Mouse (Mus musculus): ENCODE data around the gene Megf11. TPM values are rescaled to one million over a fixed set of nuclear protein-coding genes. Genes with fewer than 3 reads are reported as not detected.

Gene Megf11
- total RNA-seq, 2 experiments from 2014 or later: 0.31 to 0.35 TPM

- no peak for DNase-seq
- intact Hi-C loops (cut with DNase I): no loop called here
Observed at GRCm38 (mm10) chr9:64507207-64507517, 121.7 kb downstream of the Megf11 start.

DNA sequence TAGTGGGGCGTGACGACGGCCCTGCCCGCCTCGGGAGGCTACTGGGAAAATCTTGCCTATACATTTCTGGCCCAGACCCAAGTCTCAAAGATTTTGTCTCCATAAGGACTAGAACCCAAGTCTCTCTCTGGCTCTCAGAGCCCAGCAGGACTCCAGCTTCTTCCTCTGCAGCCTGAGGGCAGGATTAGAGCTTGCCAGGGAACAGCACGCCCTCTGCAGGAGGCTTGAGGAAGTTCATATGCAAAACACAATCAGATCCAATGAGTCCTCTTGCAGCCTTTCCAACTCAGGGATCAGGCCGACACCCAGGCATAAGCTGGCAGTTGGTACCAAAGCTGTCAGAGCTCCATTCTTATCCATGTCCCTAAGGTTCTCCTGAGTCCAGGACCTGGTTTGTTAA is 122.6 kb downstream of the Megf11 start:
- no peak for DNase-seq
- intact Hi-C loops (cut with DNase I): no loop called here

- intact Hi-C loops (cut with DNase I): no loop called here
- no peak for DNase-seq
Observed at GRCm38 (mm10) chr9:64514826-64515225, 129.4 kb downstream of the Megf11 start.

GRCm38 (mm10) chr9:64519921-64520746 is 134.7 kb downstream of the Megf11 start:
- intact Hi-C loops (cut with DNase I): no loop called here

DNA sequence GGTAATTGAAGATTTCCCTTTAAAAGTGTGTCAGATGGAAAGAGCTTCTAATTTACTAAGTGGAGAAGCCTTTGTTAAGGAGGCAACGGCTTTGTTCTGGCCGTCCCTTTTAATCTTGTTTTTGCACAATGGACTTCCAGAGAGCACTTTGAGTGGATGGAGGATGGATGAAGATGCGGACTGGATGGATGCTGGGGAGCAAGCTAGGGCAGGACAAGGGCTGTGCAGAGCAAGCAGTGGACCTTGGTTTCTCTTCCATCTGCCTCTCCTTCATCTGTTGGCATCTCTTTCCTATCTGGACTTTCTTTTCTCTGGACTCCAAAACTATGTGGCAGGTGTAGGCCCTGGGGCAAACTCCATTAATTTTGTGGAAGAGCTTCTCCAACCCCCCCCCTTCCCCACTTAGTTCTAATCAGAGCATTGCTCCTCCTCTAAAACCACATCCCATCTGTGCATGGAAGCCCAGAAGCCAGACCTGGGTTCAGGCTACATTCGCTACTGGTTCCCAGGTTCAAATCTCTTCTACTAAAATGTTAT is 135.4 kb downstream of the Megf11 start:
- DNase-seq: no peak
- intact Hi-C loops (cut with DNase I): no loop called here

More at GRCm38 (mm10) chr9:64519921-64520746, 134.7 kb downstream of the Megf11 start:
- no peak for DNase-seq

DNA sequence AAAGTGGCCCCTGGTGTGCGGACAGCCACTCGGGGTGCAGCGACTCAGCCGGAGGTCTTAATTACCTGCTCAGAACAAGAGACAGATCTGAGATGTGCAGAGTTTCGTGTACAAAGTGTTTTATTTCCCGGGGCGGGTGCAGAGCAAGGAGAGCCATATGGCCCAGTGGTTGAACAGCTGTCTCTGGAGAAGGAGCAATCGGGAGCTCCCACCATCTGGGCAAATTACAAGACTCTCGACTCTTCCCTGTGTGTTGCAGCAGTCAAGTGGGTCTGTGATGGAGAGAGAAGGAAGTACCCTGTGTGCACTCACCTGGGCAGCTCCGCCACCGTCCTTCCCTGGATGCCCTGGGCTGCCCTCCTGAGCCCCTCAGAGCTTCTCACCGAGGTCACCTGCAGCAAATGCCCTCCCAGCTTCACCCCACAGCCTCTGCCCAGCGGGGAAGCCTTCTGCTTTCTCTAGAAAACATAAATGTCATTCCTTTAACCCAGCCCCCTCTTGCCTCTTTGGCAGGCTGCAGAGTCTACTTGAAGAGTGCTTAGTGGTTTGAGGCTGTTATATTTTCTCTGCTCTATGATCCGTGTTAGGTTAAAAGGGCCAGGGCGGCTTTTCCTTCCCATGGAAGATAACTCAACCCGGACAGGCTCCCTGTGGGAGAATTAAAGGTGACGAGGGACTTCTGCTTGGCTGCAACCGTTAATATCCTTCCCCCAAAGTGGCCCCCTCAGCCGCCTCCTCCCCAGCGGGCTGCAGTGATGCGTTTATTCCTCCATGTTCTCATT is 138.0 kb downstream of the Megf11 start:
- intact Hi-C loops (cut with DNase I): no loop called here
- DNase-seq: no peak

DNA sequence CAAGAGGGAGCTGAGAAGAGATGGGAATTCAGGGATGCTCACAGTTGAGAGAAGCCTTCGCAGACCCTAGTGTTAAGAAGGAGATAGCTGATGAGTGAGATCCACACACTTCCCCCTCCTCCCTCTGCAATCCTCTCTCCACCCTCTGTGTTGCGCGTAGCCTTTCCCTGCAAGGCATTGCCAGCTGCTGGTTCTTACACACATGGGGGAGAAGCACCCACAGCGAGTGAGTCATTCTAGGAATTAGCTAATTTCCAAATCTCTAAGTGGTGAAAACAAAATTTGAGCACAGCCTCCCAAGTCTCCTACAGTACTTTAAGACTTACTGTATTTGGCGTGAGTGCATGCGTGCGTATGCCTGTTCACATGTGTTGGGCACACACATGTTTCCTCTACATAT is 142.6 kb downstream of the Megf11 start:
- intact Hi-C loops (cut with DNase I): no loop called here
- DNase-seq: no peak

- intact Hi-C loops (cut with DNase I): no loop called here
Observed at GRCm38 (mm10) chr9:64528595-64528994, 143.2 kb downstream of the Megf11 start.

DNA sequence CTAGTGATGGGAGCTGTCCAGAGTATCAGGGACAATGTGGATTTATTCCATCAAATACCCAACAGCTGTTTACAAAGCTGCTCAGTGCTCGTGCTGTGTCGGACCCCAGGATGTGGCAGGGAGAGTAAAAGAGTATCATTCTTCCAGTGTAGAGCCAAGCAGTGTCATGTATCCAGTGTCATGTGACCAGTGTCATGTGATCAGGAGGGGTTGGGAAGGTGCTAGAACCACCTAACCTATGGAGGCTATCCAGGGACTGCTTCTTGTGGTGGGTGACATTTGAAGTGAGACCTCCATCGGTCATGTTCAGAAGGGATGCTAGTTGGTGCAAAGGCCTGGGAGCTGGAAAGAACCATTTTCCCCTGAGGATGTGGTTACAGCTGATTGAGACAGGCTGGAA is 146.5 kb downstream of the Megf11 start:
- intact Hi-C loops (cut with DNase I): no loop called here
- no peak for DNase-seq

More at GRCm38 (mm10) chr9:64528595-64528994, 143.2 kb downstream of the Megf11 start:
- DNase-seq: no peak

DNA sequence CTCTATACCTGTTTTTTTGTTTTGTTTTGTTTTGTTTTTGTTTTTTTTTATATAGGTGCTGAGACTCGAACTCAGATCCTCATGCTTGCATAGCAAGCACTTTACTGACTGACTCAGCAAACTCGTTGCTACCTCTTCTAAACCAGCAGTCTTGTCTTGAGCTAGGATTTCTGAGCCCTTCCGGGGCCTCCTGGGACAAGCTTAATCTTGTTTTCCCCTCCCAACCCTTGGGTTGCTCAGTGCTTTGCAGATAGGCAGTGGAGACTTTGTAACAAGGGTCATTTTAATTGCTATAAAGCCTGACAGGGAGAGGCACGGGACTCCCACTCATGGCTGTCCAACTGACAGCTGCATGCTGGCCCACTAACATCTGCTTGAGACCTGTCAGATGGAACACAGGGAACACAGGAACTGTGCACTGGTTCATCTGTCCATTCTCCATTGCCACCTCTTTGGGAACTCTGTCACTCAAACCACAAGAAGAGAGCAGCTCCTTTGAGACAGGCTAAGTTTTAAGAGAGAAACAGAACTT is 147.4 kb downstream of the Megf11 start:
- intact Hi-C loops (cut with DNase I): no loop called here
- no peak for DNase-seq

- no peak for DNase-seq
- intact Hi-C loops (cut with DNase I): no loop called here
Observed at GRCm38 (mm10) chr9:64533488-64534119, 148.2 kb downstream of the Megf11 start.

- no peak for DNase-seq
- intact Hi-C loops (cut with DNase I): no loop called here
Observed at GRCm38 (mm10) chr9:64534313-64534712, 148.9 kb downstream of the Megf11 start.

- no peak for DNase-seq
- intact Hi-C loops (cut with DNase I): no loop called here
Observed at GRCm38 (mm10) chr9:64534856-64535539, 149.6 kb downstream of the Megf11 start.

DNA sequence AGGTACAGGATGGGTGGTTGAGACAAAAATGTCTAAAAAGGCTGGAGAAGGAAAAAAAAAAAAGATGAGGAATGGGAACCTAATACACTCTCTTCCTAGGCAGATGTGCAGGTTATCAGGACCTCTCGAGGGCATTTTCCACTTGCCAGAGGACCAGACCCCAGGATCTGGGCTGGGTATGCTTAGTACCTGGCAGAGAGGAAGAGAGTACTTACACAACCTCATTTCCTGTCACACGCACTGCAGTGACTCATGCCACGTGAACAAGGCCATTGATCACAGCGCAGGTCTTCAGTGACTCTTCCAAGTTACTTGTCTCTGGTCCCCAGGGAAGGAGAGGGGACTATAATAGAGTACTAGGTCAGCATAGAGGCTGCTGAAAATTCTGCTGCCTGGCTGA is 152.4 kb downstream of the Megf11 start:
- intact Hi-C loops (cut with DNase I): no loop called here

GRCm38 (mm10) chr9:64542246-64542645 is 156.8 kb downstream of the Megf11 start:
- intact Hi-C loops (cut with DNase I): no loop called here

More for the DNA sequence above, 152.4 kb downstream of the Megf11 start:
- DNase-seq: no peak

DNA sequence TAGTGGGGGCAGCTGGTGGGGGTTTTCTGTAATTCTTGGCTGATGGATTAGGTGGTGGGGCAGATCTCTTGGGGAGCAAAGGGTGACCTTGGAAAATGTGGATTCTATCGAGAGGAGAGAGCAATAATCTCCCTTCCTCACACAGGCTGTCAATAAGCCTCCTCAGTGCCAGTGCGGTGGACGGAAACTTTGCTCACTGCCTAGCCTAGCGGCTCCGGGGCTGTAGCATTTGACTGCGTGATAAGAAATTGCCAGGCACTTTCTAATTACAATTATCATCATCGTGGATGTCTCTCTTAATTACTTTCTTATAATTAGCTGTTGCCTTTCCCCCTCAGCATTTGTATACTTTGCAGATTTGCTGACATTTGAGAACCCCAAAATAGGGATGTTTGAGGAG is 157.7 kb downstream of the Megf11 start:
- intact Hi-C loops (cut with DNase I): no loop called here
- no peak for DNase-seq

More at GRCm38 (mm10) chr9:64542246-64542645, 156.8 kb downstream of the Megf11 start:
- no peak for DNase-seq

DNA sequence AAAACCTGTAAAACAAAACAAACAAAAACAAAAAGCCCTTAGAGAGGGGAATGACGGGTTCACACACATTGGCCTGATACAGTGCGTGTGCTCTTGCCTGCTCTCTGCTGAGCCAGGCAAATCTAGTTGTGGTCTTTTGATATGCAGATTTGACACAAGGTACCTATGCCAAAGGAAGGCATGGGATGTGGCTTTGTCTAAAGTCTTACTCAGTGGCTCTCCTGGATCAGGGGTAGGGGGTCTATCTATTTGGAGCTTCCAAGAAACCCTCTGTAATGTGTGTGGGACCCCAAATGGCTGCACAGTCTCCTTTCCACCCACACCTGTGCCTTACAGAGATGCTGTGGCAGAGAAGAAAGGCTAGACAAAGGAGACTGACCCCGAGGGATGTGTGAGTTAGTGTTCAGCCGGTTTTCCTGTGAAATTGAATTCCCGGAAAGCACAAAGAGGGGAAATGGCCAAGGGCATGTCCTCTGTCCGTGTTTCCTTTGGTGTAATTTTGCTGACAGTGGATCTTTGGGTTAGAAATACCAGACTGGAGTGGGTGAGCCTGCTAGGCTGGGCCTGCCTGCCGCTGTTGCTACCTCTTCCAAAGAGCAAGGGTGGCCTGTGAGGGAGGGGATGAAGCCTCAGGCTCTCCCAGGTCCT is 161.0 kb downstream of the Megf11 start:
- intact Hi-C loops (cut with DNase I): no loop called here
- no peak for DNase-seq

DNA sequence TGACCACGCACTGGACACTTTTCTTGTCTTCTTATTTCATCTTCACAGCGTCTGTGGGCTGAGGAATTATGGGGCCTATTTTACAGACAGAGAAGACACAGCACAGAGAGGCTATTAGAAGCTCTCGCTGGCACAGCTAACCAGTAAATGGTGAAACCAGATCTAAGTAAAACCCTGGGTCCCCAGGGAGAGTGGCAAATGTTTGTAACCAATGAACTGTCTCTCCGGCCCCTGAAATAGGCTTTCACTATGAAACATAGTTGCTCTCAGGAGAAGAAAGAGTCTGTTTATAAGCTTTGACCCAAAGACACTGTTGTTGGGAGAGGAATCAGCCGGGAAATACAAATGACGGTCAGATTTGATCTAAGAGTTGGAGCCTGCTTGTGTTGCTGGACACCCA is 162.9 kb downstream of the Megf11 start:
- intact Hi-C loops (cut with DNase I): no loop called here
- no peak for DNase-seq

DNA sequence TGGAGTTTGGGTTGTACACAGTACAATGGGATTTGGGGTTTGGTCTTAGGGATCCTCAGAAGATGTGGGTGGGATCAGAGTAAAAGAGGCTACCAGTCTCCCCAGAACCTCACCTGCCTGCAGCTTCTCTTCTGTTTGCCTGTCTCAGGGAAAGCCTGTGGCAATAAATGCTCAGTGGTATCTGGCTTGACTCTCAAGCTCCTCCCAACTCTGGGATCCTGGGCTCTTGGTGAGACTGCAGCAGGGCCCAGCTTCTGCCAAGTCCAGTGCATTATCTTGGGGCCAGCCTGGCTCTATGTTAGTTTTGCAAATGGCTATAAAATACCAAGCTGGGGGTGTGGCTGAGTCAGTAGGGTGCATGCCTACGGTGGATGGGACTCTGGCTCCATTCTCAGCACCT is 165.9 kb downstream of the Megf11 start:
- intact Hi-C loops (cut with DNase I): no loop called here
- DNase-seq: no peak

DNA sequence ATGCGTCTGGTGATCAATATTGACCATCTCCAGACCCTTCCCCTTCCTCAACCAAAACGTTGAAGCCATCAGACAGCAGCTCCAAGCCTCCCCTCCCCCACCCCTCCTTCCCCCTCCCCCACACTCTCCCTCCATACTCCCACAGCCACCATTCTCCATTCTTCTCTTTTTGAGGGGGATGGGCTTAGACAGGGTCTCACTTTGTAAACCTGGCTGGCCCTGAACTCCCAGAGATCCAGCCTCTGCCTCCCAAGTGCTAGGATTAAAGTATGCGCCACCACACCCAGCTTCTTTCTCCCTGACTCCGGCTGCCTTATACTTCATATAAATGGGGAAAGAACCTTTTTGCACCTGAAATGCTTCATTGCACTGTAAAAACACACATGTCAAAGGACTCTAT is 166.6 kb downstream of the Megf11 start:
- DNase-seq: no peak

More for the DNA sequence above, 166.6 kb downstream of the Megf11 start:
- intact Hi-C loops (cut with DNase I): no loop called here
